Mouse (Mus musculus): ENCODE data around the gene Xpr1.

Xpr1 gene

GRCm38 (mm10) chr1:155232786-155233185 is 184.4 kb downstream of the Xpr1 start:
- DNase-seq (ENCODE audit: low read depth, low spot score), result no peak

- no peak for DNase-seq (ENCODE audit: low read depth, low spot score)
These were observed 184.8 kb downstream of the Xpr1 start for GRCm38 (mm10) chr1:155232385-155232784.

- peak; percentile 71 for DNase-seq (ENCODE audit: low read depth, low spot score)
These were observed 187.5 kb downstream of the Xpr1 start for GRCm38 (mm10) chr1:155229464-155230411.
